Mouse (Mus musculus) embryonic stem cell, embryonic (primary cell): Measurements from ENCODE around the gene Gadl1.

ENCODE experiments used
- CTCF ChIA-PET, 4 experiments: fragments of 300-600 bp in 2 of 4; fragments of 350-600 bp in 2 of 4; sonication (Branson Sonifier 250); formaldehyde crosslinking; loops; one replicate each; lab custom pipeline; 2022; ENCODE audit warnings: inconsistent platforms in 2 of 4; lab: Charles Lee
- POLR2A ChIA-PET, 4 experiments: fragments of 300-600 bp in 2 of 4; fragments of 350-600 bp in 2 of 4; sonication (Branson Sonifier 250); formaldehyde crosslinking; loops; one replicate each; lab custom pipeline; 2022; ENCODE audit warnings: antibody characterized with exemption in 4 of 4, inconsistent platforms in 1 of 4; lab: Charles Lee

Gene Gadl1

GRCm38 (mm10) chr9:116059156-116059555 lies 149.9 kb downstream of the Gadl1 start:
- ChIA-PET CTCF (interaction anchor here in 3 of 4 experiments (0.7 to 1.2 kb wide), 4 partner anchors 9 to 1212 kb away, joined by 3 to 5 read pairs (median 4); no protein-coding TSS in a partner anchor), POLR2A (interaction anchor here in 1 of 4 experiments (0.6 kb wide), 1 partner anchor 13 kb away, joined by 3 read pairs; no protein-coding TSS in a partner anchor)

- ChIA-PET POLR2A (interaction anchor here in 1 of 4 experiments (1.1 kb wide), 1 partner anchor 325 kb away, joined by 4 read pairs; no protein-coding TSS in a partner anchor), CTCF (interaction anchor here in 3 of 4 experiments (0.6 to 1.7 kb wide), 6 partner anchors 10 to 972 kb away, joined by 3 to 4 read pairs (median 4); no protein-coding TSS in a partner anchor)
These were observed 151.4 kb downstream of the Gadl1 start for GRCm38 (mm10) chr9:116060691-116061090.

DNA sequence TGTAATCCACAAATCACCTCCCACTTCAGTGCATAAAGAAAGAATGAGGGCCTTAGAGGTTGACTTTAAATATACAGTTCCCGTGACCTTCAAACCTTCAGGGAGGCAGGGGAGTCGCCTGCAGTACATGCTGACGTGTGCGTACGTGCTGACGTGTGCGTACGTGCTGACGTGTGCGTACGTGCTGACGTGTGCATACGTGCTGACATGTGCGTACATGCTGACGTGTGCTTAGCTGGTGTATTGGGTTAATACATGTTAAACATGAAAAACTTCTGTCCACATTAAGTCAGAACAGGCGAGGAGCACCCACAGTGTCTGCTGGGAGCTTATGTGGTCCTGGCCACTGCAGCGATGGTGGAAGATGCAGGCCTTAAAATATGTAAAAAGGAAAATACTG lies 155.5 kb downstream of the Gadl1 start:
- ChIA-PET POLR2A (no interaction called here), CTCF (interaction anchor here in 1 of 4 experiments (0.6 kb wide), 1 partner anchor 194 kb away, joined by 3 read pairs; no protein-coding TSS in a partner anchor)

GRCm38 (mm10) chr9:116071561-116071960 lies 162.3 kb downstream of the Gadl1 start:
- ChIA-PET CTCF (interaction anchor here in 1 of 4 experiments (0.6 kb wide), 1 partner anchor 49 kb away, joined by 3 read pairs; no protein-coding TSS in a partner anchor), POLR2A (interaction anchor here in 1 of 4 experiments (0.6 kb wide), 1 partner anchor 50 kb away, joined by 3 read pairs; no protein-coding TSS in a partner anchor)

DNA sequence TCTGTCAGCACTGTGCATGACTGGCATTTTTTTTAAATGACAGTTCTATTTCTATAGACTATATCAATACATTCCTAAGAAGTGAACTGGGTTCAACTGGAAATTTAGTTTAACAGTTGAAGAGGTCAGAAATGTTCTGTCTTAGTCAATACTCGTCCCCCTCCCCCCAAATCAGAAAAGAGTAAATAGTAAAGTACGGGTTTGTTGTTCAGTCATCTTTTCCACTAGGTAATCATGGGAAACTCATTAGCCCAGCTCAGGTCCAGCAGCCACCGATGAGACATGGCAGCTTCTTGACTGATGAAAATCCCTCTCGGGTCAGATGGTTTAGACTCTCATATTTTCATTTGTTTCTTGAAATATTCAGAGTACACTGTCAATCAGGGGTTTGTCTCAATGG lies 166.9 kb downstream of the Gadl1 start:
- ChIA-PET CTCF (interaction anchor here in 1 of 4 experiments (1.5 kb wide), 1 partner anchor 16 kb away, joined by 4 read pairs; no protein-coding TSS in a partner anchor), POLR2A (interaction anchor here in 2 of 4 experiments (0.6 kb wide), 2 partner anchors 884 to 910 kb away, joined by 3 read pairs; no protein-coding TSS in a partner anchor)

- CTCF ChIA-PET, result interaction anchor here in 3 of 4 experiments (0.6 to 1.7 kb wide), 3 partner anchors 12 to 102 kb away, joined by 4 to 5 read pairs (median 4); no protein-coding TSS in a partner anchor
- POLR2A ChIA-PET, result no interaction called here
These were observed 167.7 kb downstream of the Gadl1 start for GRCm38 (mm10) chr9:116076946-116077345.

DNA sequence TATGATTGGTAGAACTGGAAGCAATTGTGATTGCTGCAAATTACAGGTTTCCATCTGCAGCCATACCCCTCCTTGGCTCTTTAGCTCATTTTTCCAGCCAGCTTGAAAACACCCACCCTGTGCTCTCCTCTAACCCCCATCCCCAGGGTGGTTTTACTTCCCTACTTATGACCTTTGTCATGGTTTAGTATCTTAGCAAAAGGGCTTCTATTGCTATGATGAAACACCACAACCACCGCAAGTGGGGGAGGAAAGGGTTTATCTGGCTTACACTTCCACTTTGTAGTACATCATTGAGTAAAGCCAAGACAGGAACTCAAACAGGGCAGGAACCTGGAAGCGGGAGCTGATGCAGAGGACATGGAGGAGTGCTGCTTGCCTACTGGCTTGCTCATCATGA lies 168.2 kb downstream of the Gadl1 start:
- CTCF ChIA-PET, result interaction anchor here in 1 of 4 experiments (1.7 kb wide), 1 partner anchor 11 kb away, joined by 5 read pairs; no protein-coding TSS in a partner anchor
- POLR2A ChIA-PET, result no interaction called here

DNA sequence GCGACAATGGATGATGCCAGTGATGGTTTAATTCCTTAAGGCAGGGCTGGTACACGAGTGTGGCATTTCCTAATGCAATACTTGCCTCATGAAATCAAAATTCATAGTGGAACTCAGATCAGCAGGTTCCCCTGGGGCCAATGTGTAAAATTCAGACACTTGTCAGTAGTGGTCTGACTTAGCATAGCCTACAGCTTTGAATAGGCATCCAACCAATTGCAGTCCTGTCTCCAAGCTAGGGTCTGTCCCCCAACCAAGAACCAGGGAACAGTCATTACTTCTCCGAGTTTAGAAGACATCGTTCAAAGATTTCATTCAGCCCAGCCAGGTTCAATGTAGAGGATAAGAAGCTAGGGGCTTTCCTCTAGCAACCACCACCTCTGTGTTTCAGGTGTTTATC lies 172.5 kb downstream of the Gadl1 start:
- CTCF ChIA-PET, result interaction anchor here in 1 of 4 experiments (0.7 kb wide), 1 partner anchor 11 kb away, joined by 3 read pairs; no protein-coding TSS in a partner anchor
- POLR2A ChIA-PET, result no interaction called here

DNA sequence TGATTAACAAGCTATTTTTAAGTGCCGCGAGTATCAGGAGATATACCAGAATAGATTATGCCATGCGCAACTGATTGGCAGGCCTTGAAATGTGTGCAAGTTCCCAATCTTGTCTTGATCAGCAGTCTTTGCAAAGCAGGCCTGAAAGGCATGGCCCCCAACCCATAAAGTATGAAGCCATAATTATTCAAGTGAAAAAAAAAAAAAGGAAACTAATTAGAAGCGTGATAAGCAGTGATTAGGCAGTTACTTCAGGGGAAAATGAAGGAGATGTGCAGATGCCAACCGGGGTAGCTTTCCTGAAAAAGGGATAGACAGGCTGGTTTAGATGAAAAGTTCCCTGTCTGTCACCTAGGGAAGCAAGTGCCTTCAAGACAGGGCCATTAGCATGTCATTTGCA lies 174.0 kb downstream of the Gadl1 start:
- ChIA-PET POLR2A (no interaction called here), CTCF (no interaction called here)

GRCm38 (mm10) chr9:116083726-116084323 lies 174.6 kb downstream of the Gadl1 start:
- ChIA-PET POLR2A (interaction anchor here in 1 of 4 experiments (0.5 to 0.7 kb wide), 2 partner anchors 16 to 345 kb away, joined by 3 to 9 read pairs; no protein-coding TSS in a partner anchor), CTCF (interaction anchor here in 2 of 4 experiments (0.8 kb wide), 2 partner anchors 54 to 1484 kb away, joined by 3 read pairs; no protein-coding TSS in a partner anchor)

DNA sequence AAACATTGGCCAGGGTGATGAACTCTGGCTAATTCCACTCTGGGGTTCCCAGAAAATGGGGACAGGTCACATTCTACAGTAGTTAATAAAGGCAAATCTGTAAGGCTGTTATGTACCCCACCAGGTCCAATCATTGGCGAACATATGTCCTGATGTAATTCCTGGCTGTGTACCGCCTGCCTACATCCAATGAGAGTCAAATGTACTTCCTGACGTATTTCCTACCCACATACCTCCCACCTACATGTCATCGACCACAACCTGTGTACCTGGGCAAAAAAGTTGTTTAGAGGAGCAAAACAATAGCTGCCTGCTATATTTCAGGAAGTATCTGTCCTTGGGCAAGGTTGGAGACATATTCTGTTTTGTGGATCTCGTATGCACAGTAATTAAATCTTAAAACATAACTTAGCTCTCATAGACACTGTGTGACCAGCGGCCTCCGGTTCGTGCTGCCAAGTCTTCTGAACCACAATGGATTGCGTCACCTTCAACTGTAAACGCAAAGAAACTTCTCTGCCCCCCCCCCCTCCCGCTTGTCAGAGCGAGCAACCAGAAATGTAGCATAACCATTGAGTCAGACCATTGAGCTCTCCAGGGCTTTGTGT lies 175.2 kb downstream of the Gadl1 start:
- POLR2A ChIA-PET, result interaction anchor here in 2 of 4 experiments (0.5 to 0.7 kb wide), 3 partner anchors 17 to 1536 kb away, joined by 3 to 9 read pairs (median 4); no protein-coding TSS in a partner anchor
- CTCF ChIA-PET, result interaction anchor here in 3 of 4 experiments (0.6 to 0.8 kb wide), 5 partner anchors 54 to 1484 kb away, joined by 3 read pairs; no protein-coding TSS in a partner anchor

GRCm38 (mm10) chr9:116085999-116086398 lies 176.7 kb downstream of the Gadl1 start:
- ChIA-PET POLR2A (no interaction called here), CTCF (interaction anchor here in 2 of 4 experiments (0.5 to 0.6 kb wide), 2 partner anchors 159 to 449 kb away, joined by 3 to 4 read pairs; no protein-coding TSS in a partner anchor)

DNA sequence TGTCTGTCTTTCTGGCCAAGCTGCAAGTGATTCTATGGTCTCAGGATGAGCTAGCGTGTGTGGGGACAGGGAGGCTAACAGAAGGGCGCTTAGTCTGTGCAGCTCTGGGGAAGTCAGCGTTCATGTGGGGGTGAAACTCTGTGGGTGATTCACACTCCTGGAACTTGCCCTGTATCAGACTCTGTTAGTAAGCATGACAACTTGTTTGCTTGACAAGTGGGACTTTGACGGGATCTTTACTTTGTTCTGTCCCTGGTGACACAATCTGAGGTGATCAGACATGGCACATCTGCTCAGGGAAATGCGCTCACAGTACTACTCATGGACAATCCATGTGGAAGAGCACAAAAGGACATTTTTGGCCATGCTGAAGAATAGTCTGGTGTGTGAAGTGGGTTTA lies 178.0 kb downstream of the Gadl1 start:
- ChIA-PET POLR2A (interaction anchor here in 1 of 4 experiments (0.7 kb wide), 1 partner anchor 120 kb away, joined by 4 read pairs; no protein-coding TSS in a partner anchor), CTCF (interaction anchor here in 3 of 4 experiments (0.6 to 1.0 kb wide), 4 partner anchors 21 to 1464 kb away, joined by 3 to 5 read pairs (median 4); no protein-coding TSS in a partner anchor)

GRCm38 (mm10) chr9:116087880-116088279 lies 178.6 kb downstream of the Gadl1 start:
- ChIA-PET POLR2A (no interaction called here), CTCF (interaction anchor here in 3 of 4 experiments (0.5 to 2.9 kb wide), 8 partner anchors 10 to 557 kb away, joined by 3 to 11 read pairs (median 4); no protein-coding TSS in a partner anchor)

- CTCF ChIA-PET, result interaction anchor here in 3 of 4 experiments (0.5 to 2.9 kb wide), 14 partner anchors 8 to 887 kb away, joined by 3 to 11 read pairs (median 4); no protein-coding TSS in a partner anchor
- POLR2A ChIA-PET, result no interaction called here
These were observed 179.7 kb downstream of the Gadl1 start for GRCm38 (mm10) chr9:116088912-116089311.

DNA sequence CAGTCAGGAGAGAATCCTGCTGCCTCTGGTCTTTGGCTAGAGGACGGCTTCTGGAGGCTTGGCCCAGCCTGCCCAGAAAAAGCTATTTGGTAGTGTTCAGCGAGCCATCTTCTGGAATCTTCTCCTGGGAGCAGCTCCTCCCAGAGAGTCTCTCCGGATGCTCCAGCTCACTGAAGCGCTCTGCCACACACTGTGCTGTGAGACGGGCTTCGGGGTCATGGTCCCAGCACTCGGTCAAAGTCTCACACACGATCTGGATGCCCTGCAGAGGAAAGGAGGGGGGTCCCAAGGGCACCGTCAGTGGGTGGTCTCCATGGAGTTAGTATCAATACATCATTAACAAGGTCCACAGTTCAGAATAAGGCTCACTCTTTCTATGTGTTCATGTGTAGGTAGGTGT lies 181.0 kb downstream of the Gadl1 start:
- ChIA-PET CTCF (interaction anchor here in 1 of 4 experiments (2.9 kb wide), 1 partner anchor 9 kb away, joined by 11 read pairs; no protein-coding TSS in a partner anchor), POLR2A (no interaction called here)

- POLR2A ChIA-PET, result no interaction called here
- CTCF ChIA-PET, result no interaction called here
These were observed 182.0 kb downstream of the Gadl1 start for GRCm38 (mm10) chr9:116091101-116091841.

DNA sequence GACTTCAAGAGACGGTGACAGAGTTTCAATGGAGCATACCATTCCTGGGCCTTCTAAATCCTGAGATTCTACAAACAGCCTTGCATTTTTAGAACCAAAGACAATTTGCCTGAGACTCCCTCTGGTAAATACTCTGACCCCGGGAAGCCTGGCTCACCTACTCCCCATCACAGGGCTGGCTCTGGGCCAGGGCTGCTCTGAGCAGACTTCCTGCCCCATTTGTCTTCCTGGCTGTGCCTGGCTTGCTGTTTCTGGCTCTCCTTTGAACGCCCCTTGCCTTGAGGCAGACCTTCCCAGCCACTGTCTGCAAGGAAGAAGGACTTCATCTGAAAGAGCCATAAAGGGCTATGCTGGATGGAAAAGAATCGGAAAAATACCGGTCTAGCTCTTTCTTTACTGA lies 182.7 kb downstream of the Gadl1 start:
- POLR2A ChIA-PET, result no interaction called here
- CTCF ChIA-PET, result no interaction called here
